Mouse (Mus musculus): Measurements from ENCODE around the gene Ctnnd2.
A peak's percentile ranks its signal among the peaks of the same experiment; 100 is the strongest.

Gene Ctnnd2

DNA sequence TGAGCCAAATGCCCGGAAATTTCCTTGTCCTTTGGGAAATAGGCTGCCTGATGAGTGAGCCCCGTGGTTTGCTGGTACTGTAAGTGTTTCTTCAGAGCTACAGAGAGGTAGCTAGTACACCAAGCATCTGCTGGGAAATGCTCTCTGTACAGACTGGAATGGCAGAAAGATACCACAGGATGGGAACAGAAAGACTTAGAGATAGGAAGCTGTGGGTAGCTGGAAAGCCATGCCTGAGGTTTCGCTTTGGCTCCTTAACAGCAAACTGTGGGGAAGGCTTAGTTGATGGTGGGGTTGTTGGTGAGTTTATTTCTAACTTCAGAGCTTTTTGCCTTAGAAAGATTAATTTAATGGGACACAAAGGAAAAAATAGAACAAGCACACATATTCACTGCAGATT lies 485.2 kb downstream of the Ctnnd2 start:
- DNase-seq = no peak

DNA sequence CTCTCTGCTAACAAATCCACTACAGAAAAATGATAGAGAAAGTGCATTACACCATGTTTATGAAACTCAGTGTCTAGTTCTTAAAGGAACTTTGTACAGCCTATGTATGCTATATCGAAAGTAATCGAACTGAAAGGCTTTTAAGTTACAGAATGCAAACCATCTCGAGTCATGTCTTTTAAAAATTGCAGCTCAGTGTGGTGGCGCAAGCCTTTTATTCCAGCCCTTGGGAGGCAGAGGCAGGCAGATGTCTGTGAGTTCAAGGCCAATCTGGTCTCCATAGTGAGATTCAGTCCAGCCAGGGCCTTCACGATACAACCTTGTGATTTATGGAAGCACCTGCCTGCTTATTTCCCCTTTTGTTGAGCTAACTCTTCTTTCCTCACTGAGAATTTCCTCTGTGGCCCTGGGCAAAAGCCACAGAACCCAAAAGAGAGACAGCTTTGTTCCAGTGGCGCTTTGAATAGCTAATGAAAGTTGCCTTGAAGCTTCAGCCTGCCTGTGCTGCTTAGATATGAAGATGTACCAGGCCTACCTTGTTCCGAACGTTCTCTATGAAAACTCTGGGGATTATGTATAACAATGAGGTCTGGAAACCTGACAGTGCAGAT lies 488.3 kb downstream of the Ctnnd2 start:
- no peak for DNase-seq

DNA sequence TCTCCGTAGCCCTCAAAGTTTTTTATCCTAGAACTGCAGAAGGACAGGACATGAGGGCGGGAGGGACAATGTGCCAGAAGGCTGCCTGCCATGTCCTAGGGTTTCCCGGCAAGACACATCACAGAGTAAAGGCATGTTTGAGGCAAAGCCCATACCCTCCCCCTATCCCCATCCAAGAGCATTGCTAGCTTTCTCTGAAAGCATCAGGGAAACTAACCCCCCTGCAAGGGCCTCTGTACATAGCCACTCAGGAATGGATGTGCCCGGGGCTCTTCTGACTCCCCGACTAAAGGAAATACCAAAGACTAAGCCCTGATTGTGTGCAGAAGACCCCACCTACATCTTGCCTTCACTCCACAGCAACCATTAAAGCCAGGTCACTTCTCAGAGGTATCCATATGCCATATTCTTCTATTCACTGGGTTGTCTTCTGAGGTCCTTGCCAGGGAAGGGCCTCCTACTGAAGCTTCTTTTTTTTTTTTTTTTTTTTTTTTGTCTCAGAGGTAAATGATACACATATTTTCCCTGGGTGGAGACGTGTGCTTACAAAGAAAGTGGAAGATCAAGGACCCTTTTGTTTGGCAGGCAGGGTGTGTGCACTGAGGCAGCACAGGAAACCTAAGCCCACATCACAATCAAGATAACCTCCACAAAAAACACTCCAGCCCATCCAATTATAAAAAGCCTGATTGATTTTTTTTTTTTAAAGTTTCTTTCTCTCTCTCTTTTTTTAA lies 489.5 kb downstream of the Ctnnd2 start:
- no peak for DNase-seq

DNA sequence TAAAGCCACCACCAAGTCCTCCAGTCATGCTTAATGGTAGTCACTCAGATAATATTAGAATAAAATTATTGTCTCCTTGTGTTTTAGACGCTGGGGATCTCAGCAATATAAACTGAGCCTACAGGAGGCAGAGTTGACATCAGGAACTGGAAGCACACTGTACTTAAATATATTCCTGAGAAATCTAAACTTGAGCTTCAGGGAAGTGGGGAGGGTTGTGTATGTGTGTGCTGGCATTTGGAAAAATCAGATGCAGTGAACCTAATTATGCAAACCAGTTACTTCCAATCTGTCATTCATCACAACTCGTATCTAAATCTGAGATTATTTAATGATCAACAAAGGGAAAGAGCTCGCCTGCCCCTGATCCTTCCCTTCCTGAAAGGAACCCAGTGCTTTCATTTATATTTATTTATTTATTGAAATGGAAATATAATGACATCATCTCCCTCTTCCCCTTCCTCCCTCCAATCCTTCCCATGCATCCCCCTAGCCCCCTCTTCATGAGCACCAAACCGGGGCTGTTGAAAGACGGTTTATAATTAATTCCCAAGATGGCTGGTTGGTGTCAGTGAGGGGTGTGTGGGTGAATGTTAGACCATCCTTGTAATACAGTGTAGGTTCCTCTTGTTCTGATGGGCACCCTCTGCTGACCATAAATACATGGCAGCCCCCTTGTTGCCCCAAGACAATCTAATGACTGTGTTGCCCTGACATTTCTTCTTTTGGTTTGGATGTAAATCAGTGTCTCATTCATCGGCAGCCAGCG lies 495.6 kb downstream of the Ctnnd2 start:
- DNase-seq = no peak

DNA sequence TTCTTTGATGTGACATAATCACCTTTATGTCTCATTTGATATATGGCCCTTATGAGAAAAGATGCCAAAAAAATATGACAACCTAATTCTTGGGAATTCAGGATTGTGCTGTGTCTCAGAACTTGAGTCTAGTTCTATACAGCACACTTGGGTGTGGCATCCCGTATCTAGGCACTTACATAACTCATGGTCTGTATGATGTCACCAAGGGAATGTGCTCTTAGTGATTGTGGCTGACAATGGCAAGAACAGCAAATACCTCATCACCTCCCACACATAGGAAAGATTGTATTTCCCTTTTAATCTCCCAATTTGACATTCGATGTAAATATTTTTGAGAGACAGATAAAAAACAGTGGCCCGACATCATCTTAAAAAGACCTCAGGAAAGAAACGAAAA lies 509.5 kb downstream of the Ctnnd2 start:
- no peak for DNase-seq

DNA sequence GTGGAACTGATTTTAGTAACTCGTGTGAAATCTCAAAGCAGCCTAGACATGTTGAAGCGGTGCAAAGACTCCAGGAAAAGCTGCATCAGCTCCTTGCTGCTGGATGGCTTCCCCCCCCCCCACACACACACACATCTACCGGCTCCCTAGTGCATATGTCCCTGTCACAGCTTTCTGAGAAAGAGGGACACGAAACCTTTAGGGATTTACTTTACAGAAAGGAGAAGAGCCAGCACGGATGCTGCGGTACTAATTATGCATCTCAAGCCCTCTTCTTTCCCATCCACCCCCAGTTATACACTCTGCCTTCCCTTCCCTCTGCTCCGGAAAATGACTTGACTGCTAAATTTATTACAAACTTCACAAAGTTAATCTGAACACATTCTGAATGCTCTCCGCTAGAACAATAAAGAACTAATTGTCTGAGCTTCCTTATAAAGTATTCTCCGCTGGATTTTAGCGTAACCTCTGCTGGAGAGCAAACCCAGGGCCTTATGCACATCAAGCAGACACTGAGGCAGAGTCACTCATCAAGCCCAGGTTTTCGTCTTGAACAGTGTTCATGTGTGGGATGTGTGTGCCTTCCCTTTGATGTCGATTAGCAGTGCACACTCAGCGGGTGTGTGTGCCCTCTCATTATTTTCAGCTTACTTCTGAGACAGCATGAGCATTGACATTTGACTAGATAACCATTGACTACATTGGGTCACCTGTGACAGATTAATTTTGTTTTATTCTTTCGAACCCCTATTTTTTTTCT lies 510.1 kb downstream of the Ctnnd2 start:
- no peak for DNase-seq

DNA sequence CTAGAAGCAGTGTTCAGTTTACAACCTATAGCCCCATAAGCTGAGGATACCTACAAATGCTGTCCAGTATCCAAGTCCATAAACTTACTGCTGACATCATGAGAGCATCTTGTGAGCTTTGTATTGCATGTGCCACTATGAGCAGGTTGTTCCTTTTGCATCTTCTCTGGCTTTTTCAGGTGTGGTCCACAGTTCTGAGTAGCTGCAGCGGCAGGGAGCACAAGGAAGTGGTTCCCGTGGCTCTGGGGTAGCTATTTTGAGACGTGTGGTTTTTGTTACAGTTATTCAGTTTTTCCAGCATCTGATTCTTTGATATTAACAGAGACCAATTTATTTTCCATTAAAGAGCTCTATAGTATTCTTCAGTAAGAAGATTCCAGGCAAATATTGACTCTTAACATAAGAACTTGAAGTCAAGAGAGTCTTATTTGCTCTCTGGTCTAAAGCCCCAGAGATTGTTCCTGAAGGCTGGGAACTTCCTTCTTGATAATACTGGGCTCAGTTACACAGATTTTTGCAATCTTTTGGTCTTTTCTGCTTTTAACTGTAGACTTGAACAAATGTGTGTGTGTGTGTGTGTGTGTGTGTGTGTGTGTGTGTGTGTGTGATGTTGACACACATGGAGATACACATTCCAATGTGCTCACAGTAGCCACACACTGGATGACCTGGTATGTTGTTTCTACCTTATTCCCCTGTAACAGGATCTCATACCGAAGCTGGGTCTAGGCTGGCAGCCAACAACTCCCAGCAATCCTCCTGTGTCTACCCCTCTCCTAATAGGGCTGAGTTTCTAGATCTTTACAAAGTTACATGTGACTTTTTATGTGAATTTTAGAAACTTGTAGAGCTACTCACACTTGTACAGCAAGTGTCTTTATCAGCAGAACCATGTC lies 514.1 kb downstream of the Ctnnd2 start:
- DNase-seq = no peak

DNA sequence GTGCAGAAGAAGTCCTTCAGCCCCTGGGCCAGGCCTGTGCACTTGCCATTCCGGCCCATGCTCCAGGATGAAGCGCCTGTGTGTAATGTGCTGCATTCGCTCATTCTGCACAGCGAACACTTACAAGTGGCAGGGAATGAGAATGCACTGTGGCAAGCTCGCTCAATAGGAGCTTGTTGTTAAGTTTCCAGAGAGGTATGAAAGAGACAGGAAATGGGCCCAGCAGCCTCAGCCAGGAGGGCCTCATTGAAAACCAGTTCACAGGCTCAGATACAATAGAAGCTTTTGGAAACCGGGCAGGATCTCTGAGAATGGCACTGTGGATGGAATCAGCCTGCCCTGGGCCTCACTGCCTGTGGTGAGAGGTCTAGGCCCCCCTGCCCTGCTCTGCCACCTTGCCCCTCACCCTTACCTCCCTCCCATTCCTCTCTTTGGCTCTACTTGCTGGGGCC lies 521.4 kb downstream of the Ctnnd2 start:
- peak; percentile 25 for DNase-seq

DNA sequence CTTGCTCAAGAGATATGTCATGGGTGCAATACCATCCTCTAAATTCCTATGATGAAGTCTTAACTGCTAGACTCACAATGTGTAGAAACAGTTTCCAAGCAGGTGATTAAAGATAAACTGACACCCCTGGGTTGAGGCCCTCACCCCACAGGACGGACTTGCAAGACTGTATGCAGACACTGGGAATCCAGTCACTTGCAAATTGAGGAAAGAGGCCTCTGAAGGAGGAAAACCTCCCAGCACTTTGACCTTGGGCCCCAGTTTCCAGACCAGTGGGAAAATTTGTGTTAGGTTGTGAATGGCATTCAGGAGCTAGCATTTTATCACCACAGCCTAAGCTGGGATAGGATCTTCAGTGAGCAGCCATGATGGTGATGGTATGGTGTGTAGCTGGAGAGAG lies 521.9 kb downstream of the Ctnnd2 start:
- no peak for DNase-seq

DNA sequence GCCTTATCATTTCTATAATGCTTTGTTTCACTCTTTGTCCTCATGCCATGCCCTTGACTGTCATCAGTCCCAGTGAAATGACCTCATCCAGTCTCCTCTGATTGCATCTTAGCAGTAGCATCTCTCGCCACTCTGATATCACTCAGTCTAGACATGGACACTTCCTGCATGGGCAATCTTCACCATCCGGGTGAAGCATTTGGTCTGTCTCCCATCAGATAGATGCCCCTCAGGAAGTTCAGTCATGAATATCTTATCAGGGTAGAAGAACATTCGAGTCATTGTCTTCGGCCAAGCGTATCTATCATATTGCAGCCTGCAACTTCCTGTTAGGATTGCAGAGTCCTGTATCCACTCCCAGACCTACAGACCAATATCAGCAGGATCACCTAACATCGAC lies 523.5 kb downstream of the Ctnnd2 start:
- no peak for DNase-seq

DNA sequence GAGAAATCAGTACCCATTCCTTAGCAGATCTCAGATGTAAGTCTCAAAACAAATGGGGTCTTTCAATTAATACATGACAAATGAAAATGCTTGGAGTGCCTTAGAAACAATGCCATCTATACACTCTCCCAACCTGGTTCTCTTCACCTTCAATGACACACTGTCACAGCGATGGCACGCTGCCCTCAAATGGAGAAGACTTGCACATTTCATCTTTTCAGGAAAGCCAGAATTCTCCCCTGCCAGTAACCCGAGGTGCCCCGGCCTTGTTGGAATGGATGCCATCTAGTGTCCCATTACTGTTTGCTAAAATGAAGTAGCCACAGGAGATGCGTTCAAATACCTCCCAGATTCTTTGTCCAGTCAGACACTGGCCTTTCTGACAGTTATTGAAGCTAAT lies 525.0 kb downstream of the Ctnnd2 start:
- no peak for DNase-seq

DNA sequence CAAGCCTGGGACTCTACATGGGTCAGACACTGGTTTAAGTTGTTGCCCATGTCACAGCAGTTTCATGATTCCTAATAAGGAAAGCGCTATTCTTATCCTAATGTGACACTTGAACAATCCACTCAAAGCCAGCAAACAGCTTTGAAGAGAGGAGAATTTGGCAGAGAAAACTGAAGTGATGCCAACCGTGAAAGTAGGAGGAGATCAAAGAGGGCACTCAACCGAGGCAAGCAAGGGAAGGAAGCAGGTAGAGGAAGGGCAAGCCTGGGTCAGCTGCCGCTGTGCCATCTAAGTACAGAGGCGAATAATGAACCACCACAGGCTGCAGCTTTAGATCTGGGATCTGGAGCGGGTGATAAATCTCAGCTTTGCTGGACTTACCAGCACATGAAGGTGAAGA lies 528.4 kb downstream of the Ctnnd2 start:
- DNase-seq = no peak

DNA sequence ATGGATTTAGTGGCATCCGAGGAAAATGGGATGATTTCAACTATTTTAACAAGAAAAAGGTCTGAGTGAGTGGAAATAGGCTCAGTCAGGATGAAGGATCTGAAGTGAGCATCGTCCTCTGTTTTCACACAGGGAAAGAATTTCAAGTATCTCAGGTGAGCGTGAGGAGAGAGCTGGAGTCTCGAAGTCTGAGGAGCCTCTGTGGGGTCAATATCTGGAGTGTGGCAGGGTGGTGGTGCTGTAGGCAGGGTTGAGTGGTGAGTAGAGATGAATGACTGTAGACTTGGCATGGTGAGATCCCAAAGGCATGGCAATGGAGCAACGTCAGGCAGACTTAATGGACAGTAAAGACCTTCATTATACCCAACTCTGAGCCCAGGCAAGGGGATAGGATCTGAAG lies 529.2 kb downstream of the Ctnnd2 start:
- DNase-seq = no peak

DNA sequence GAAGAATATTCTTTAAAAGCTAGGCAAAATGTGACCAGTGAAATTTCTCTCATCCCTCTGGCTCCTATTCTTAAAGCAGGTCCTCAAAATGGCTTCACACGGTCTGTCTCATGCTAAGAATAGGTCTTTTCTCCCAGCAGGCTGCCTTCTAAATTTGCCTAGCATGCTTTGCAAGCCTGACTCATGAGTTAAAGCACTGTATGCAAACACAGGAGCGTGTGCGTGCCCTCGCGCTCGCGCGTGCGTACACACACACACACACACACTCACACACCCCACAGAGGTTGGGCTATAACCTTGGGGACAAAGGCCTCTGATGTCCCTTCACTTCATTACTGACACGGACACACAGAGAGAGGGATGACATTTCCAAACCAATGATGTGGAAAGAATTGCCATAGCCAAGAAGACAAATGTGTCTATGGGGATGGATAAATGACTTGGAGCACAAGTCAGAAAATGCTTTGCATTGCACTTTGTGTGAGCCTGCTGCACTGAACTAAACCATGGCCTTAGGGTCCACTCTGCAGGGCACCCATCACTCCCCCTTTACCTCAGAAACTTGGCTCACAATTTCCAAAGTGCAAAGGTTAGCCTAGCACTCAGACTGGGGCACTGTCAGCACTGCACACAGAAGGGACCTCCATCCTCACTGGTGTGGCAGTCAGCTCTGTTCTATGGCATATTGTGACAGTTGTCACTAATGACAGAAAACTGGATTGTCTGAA lies 536.8 kb downstream of the Ctnnd2 start:
- DNase-seq = no peak

DNA sequence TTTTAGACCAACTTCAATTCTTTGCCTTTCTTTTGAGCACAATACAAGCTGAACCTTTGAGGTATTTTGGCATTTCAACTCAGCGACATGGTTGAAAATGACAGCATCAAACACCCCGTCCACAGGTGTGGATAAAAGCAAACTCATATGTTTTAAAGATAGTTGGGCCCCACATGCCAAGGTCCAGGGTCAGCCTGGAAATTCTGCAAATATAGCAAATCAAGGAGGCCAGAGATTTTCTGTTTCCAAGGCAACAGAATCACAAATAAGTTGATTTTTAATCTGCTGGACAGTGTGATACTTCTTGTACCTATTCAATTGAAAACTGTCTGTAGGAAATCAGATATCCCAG lies 537.3 kb downstream of the Ctnnd2 start:
- DNase-seq = no peak

DNA sequence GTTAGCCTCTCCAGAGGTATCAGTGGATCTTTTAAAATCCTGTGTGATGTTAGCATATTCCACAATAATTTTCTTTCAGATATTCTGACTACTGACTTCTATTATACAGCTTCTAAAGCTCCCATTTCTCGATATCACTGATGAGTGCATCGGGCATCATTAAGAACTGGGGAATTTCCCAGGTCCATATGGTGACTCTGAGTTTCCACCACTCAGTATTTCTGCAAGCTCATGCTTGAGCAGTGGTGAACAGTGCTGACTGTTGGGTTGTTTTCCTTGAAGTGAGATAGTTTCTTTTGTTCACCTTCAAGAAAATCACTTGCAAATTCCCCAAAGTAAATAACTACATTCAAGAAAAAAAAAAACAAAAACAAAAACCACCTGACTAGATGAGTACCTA lies 542.4 kb downstream of the Ctnnd2 start:
- no peak for DNase-seq

DNA sequence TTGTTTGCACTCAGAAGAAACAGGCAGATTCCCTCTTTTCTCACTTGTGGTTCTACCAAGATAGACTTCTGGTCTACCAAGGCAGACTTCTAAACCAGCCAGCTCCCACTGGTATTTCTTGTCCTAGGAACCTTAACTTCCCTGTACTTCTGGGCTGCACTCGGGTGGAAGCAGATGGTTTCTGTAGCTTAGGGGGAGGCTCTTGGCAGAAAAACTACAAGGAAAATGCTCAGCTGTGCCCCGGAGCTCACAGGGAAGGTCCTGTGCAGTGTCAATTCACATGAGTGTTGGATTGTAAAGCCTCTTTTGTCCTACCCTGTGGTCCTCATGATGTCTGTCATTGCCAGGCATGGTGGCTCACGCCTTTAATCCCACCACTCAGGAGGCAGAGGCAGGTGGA lies 546.4 kb downstream of the Ctnnd2 start:
- no peak for DNase-seq

DNA sequence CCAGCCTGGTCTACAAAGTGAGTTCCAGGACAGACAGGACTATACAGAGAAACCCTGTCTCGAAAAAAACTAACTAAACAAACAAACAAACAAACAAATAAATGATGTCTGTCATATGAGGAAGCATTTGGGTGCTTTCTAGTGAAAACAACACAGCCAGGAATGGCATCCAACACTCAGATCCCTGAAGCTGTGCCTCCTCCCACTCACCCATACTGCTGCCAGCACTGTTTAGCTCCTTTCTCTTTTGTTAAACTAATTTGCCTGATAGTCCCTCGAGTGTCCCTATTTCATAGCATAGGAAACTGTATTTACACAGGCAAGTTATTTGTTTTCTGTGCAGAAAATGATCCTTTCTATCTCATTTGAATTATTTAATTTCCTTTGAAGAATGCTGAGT lies 546.8 kb downstream of the Ctnnd2 start:
- DNase-seq = no peak

DNA sequence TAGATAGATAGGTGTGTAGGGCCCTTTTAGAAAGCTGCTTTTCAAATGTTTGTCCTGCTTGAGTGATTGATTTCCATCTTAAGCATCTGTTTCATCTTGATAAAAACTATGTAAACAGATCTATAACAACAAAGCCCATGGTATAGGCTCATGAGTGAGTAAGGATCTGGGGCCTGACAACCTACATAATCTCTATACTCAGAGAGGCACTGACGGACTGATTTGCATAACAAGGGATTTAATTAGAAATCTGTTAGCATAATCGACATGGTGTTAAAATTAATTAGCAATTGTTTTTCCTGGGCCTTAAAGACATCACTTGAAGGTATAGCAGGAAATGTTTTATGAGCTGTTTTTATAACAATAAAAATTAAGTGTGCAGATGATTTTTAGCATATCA lies 548.7 kb downstream of the Ctnnd2 start:
- DNase-seq = no peak

DNA sequence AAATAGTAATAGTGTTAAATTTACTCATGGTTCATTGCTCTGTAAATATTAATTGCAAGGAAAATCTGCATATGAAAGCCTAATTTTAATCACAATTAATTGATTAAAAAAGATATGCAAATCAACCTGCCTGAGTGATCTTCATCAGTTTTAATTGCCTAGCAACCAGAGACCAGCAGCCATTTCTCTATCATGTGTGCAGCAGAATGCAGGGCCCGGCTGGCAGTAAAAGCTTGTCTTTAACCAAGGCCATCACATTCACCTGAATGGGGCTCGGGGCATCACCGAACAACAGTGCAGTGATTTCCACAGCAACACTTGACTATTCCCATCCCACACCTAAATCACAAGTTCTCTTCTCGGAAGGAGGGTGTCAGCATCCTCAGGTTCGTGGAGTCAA lies 553.7 kb downstream of the Ctnnd2 start:
- no peak for DNase-seq

DNA sequence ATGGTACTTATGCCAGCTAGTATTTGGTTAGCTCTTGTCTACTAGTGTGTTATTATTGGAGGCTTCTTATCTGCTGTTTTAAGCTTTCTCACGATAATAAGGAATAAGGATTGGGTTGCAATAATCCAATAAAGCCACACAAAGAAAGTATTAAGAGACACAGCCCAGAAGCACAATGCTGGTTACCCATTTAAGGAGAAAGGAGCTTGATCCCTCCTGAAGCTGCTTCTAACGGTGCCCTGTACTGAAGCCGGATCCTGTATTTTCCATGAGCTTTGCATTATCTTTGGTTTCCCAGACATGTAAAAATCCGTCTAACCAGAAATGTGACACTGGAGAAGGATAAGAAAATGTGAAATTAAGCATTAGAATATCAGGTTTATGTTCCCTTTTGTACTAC lies 565.8 kb downstream of the Ctnnd2 start:
- DNase-seq = no peak

DNA sequence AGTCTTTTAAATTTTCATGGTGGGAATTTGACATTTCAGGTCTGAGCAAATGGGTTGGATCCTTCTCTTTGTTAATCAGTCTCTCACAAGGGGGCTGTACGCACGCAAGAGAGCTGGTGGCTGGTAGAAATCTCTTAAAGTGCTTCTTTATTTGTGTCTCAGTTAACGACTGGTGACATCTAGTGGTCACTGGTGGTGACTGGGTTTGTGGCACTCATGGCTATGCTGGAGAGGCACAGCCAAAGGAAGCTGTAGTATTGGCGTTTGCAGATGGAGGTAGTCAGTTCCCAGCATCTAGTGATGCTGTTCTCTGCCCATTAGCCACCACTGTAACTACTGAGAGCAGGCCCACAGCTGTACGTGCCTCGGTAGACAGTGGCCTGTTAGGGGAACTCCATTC lies 568.3 kb downstream of the Ctnnd2 start:
- peak; percentile 64 for DNase-seq
